Mouse (Mus musculus): Measurements from ENCODE around the gene Pip5k1c.

DNA sequence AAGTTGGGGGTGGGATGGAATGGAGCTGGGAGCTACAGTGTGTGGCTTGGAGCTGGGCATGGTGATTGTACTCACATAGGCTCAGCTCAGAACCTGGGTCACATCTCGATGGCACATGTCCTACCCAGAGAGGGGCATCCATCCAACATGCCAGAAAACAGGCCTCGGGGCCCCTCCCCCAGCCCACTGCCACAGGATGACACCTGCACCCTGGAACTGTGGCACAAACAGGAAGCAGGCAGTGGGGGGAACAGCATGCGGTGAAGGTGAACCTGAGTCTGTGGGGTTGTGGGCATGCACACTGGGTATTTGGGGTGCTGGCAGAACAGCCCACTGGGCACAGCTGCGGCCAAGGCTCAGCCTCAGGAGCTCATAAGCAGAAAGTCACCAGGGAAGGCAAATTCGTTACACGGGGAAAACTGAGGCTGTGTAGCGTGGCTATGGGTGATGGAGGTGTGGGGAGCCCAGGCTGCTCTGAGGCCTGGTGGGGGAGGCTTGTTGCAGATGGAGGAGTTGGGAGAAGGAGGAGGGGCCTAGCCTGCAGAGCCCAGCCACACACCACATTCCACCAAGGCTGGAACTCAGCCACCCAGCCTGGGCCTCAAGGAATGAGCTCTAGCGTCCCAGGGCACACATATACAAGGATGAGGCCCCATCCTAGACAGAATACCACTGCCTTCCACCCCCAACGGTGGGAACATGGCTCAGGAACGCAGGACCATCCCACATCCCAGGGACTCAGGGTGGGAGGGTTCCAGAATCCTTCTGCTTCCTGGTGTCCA lies 36.6 kb downstream of the Pip5k1c start:
- TF ChIP-seq CTCF (IDR thresholded peaks at IDR 0.05) (no peak), EP300 (IDR thresholded peaks at IDR 0.05) (no peak)
